Comparison of ENCODE assay signal across 20 mouse cellular contexts in genomic region chr7:143172914-143173547, GRCm38 (mm10).
DNase-seq lines count a peak whose midpoint lies in the region; ATAC-seq and TF ChIP-seq lines count a peak whose summit lies in the region.
"Had no signal": no experiment of that assay in that cellular context is flagged by ENCODE, and none has a peak within 500 bp of the region (broad histone marks: within the 10 kb centered on the region; RNA-seq: fewer than 3 reads in every experiment).

No protein-coding gene starts in this region.

- H3K4me1 ChIP-seq in embryonic facial prominence, embryonic 13.5 days = peaks cover 10% of the 10 kb centered on the region; the same call in 1 of the 2 replicates
- peaks cover 16% of the 10 kb centered on the region for H3K4me1 ChIP-seq in embryonic facial prominence, embryonic 10.5 days
- H3K4me1 ChIP-seq in CH12.LX (ENCODE audit: control insufficient read depth in 1 of 2, insufficient read depth in 2 of 2) = peaks cover 11 to 14% of the 10 kb centered on the region in 2 experiments; a peak in 3 of 4 replicates
- no peaks in the 10 kb centered on the region for H3K4me1 ChIP-seq in embryonic facial prominence, embryonic 14.5 days (ENCODE audit: control insufficient read depth, insufficient read depth, low read length)
- peaks cover 19% of the 10 kb centered on the region for H3K4me1 ChIP-seq in limb, embryonic 10.5 days

- H3K4me2 ChIP-seq in embryonic facial prominence, embryonic 13.5 days = no peak overlapping the region
- H3K4me2 ChIP-seq in CH12.LX (ENCODE audit: insufficient read depth, low read depth, poor library complexity, severe bottlenecking) = peak overlapping the region; percentile 45
- H3K4me2 ChIP-seq in embryonic facial prominence, embryonic 14.5 days (ENCODE audit: low read depth, low read length) = no peak overlapping the region
- H3K4me2 ChIP-seq: forebrain, embryonic 12.5 days; heart, embryonic 12.5 days; hindbrain, embryonic 12.5 days had no signal

- TF ChIP-seq CTCF in CH12.LX (conservative IDR thresholded peaks at IDR 0.05 in 1 of 2, IDR thresholded peaks at IDR 0.05 in 1 of 2; ENCODE audit: low read depth in 2 of 2, low read length in 2 of 2) = no peak

- H3K36me3 ChIP-seq in embryonic facial prominence, embryonic 13.5 days = no peaks in the 10 kb centered on the region
- H3K36me3 ChIP-seq in embryonic facial prominence, embryonic 10.5 days (replicated peaks) = no peaks in the 10 kb centered on the region
- no peaks in the 10 kb centered on the region for H3K36me3 ChIP-seq in CH12.LX (replicated peaks in 1 of 2; ENCODE audit: control insufficient read depth in 1 of 2, insufficient read depth in 1 of 2, low read length in 1 of 2)
- H3K36me3 ChIP-seq in embryonic facial prominence, embryonic 14.5 days (ENCODE audit: control insufficient read depth, insufficient read depth, low read length) = no peaks in the 10 kb centered on the region
- H3K36me3 ChIP-seq in limb, embryonic 10.5 days = no peaks in the 10 kb centered on the region
- H3K36me3 ChIP-seq: forebrain, embryonic 12.5 days; G1E; heart, embryonic 12.5 days; hindbrain, embryonic 12.5 days had no signal

- no peaks in the 10 kb centered on the region for H3K9me3 ChIP-seq in embryonic facial prominence, embryonic 13.5 days
- H3K9me3 ChIP-seq in embryonic facial prominence, embryonic 10.5 days = no peaks in the 10 kb centered on the region
- no peaks in the 10 kb centered on the region for H3K9me3 ChIP-seq in CH12.LX (replicated peaks; ENCODE audit: low read length)
- H3K9me3 ChIP-seq in embryonic facial prominence, embryonic 14.5 days (ENCODE audit: control insufficient read depth, low read length) = no peaks in the 10 kb centered on the region
- H3K9me3 ChIP-seq in limb, embryonic 10.5 days (replicated peaks) = no peaks in the 10 kb centered on the region
- H3K9me3 ChIP-seq: forebrain, embryonic 12.5 days; G1E; heart, embryonic 12.5 days; hindbrain, embryonic 12.5 days had no signal

- WGBS in embryonic facial prominence, embryonic 13.5 days = 56% methylated on average over 5 of the region's 5 CpGs
- 76% methylated on average over 5 of the region's 5 CpGs for WGBS in embryonic facial prominence, embryonic 10.5 days
- WGBS in embryonic facial prominence, embryonic 14.5 days = 58% methylated on average over 5 of the region's 5 CpGs
- WGBS in limb, embryonic 10.5 days = 73% methylated on average over 5 of the region's 5 CpGs

- H3K27me3 ChIP-seq in embryonic facial prominence, embryonic 13.5 days = no peaks in the 10 kb centered on the region
- H3K27me3 ChIP-seq in embryonic facial prominence, embryonic 10.5 days (replicated peaks; ENCODE audit: low read depth, poor library complexity, severe bottlenecking) = peaks cover 8% of the 10 kb centered on the region; the same call in 1 of the 2 replicates
- peaks cover 74% of the 10 kb centered on the region for H3K27me3 ChIP-seq in CH12.LX (replicated peaks)
- no peaks in the 10 kb centered on the region for H3K27me3 ChIP-seq in embryonic facial prominence, embryonic 14.5 days (replicated peaks; ENCODE audit: control insufficient read depth, insufficient read depth, low read length)
- no peaks in the 10 kb centered on the region for H3K27me3 ChIP-seq in limb, embryonic 10.5 days (ENCODE audit: low read depth, poor library complexity, severe bottlenecking)
- H3K27me3 ChIP-seq: forebrain, embryonic 12.5 days; heart, embryonic 12.5 days; hindbrain, embryonic 12.5 days had no signal

- TF ChIP-seq POLR2A in CH12.LX (IDR thresholded peaks at IDR 0.05; ENCODE audit: low read depth, low read length) = no peak

- no peak overlapping the region for H3K27ac ChIP-seq in embryonic facial prominence, embryonic 13.5 days
- no peak overlapping the region for H3K27ac ChIP-seq in embryonic facial prominence, embryonic 10.5 days (replicated peaks)
- no peak overlapping the region for H3K27ac ChIP-seq in CH12.LX (ENCODE audit: insufficient read depth, low read depth)
- no peak overlapping the region for H3K27ac ChIP-seq in embryonic facial prominence, embryonic 14.5 days (replicated peaks; ENCODE audit: low read depth, low read length)
- peak overlapping the region; percentile 58; the same call in 1 of the 2 replicates for H3K27ac ChIP-seq in limb, embryonic 10.5 days
- H3K27ac ChIP-seq: forebrain, embryonic 12.5 days; heart, adult 2 months; hindbrain, embryonic 12.5 days had no signal

- TF ChIP-seq EP300 in CH12.LX (IDR thresholded peaks at IDR 0.05; ENCODE audit: low read length) = no peak

- in situ Hi-C loops in CH12.LX (cut with MboI; ENCODE audit: low pct_ligation_motif_present, low pct_unique_long_range_greater_than_20kb, low sequenced_read_pairs) = no loop called here

- H3K79me2 ChIP-seq in CH12.LX (replicated peaks; ENCODE audit: control insufficient read depth, extremely low read depth, insufficient read depth, poor library complexity, severe bottlenecking) = no peaks in the 10 kb centered on the region

- DNase-seq in embryonic facial prominence, embryonic 10.5 days (ENCODE audit: low spot score) = no peak
- DNase-seq in CH12.LX (ENCODE audit: extremely low read depth) = peak; percentile 20
- DNase-seq in embryonic facial prominence, embryonic 14.5 days (ENCODE audit: low spot score) = peak; percentile 46
- DNase-seq in limb, embryonic 10.5 days (ENCODE audit: low spot score) = no peak
- no peak for DNase-seq in urinary bladder, postnatal 4 days (ENCODE audit: low spot score in 2 of 2)
- no peak for DNase-seq in cerebellum, postnatal 36 days
- DNase-seq: adrenal gland, adult 8-10 months; adrenal gland, postnatal 36 days; B cell, adult 2 months; cerebellum, adult 8-10 months; cerebellum, postnatal 14 days; gastrocnemius, postnatal 10 days; heart, adult 2 months had no signal

- no peak for TF ChIP-seq RAD21 in CH12.LX (IDR thresholded peaks at IDR 0.05; ENCODE audit: low read depth, low read length)

- ATAC-seq in embryonic facial prominence, embryonic 13.5 days (ENCODE audit: insufficient number of reproducible peaks, insufficient read depth, low FRiP score, low TSS enrichment, low read depth) = peak; percentile 62; the same call in 1 of the 2 replicates
- peak; percentile 51; the same call in 1 of the 2 replicates for ATAC-seq in embryonic facial prominence, embryonic 14.5 days (ENCODE audit: low read depth)
- ATAC-seq: forebrain, embryonic 16.5 days; hindbrain, embryonic 16.5 days had no signal

- H3K9ac ChIP-seq in embryonic facial prominence, embryonic 13.5 days = no peak overlapping the region
- no peak overlapping the region for H3K9ac ChIP-seq in CH12.LX (ENCODE audit: insufficient read depth, low read depth)
- no peak overlapping the region for H3K9ac ChIP-seq in embryonic facial prominence, embryonic 14.5 days (ENCODE audit: low read depth, low read length)
- H3K9ac ChIP-seq: forebrain, embryonic 12.5 days; heart, embryonic 12.5 days; hindbrain, embryonic 12.5 days had no signal

- no peak overlapping the region for H3K4me3 ChIP-seq in embryonic facial prominence, embryonic 13.5 days
- no peak overlapping the region for H3K4me3 ChIP-seq in embryonic facial prominence, embryonic 10.5 days
- H3K4me3 ChIP-seq in CH12.LX (replicated peaks in 1 of 3; ENCODE audit: low read depth in 2 of 3, low read length in 2 of 3, poor library complexity in 1 of 3) = no peak overlapping the region
- H3K4me3 ChIP-seq in embryonic facial prominence, embryonic 14.5 days (ENCODE audit: low read depth, low read length) = no peak overlapping the region
- no peak overlapping the region for H3K4me3 ChIP-seq in limb, embryonic 10.5 days
- H3K4me3 ChIP-seq: forebrain, embryonic 12.5 days; heart, adult 2 months; heart, embryonic 12.5 days; hindbrain, embryonic 12.5 days had no signal

- dilution Hi-C loops in CH12.LX (cut with MboI; ENCODE audit: extremely low pct_ligation_motif_present, extremely low pct_unique_long_range_greater_than_20kb, low sequenced_read_pairs) = no loop called here

TF ChIP-seq in CH12.LX, 34 proteins besides CTCF, POLR2A, EP300 and RAD21:
- TF ChIP-seq MAFK (IDR thresholded peaks at IDR 0.05; ENCODE audit: insufficient replicate concordance, low read length) = peak; percentile 96
- peak; percentile 41 for TF ChIP-seq IRF4 (IDR thresholded peaks at IDR 0.05; ENCODE audit: low read depth, low read length)
- TF ChIP-seq MYC (IDR thresholded peaks at IDR 0.05; ENCODE audit: low read depth, low read length) = no peak

Comparison
In these comparisons a context has a peak if more than half of its experiments do, and no peak if none do; other contexts are left out.
1. DNase-seq: peak in CH12.LX (single experiment) and embryonic facial prominence, embryonic 14.5 days (single experiment); none in embryonic facial prominence, embryonic 10.5 days (single experiment), limb, embryonic 10.5 days (single experiment), urinary bladder, postnatal 4 days (0 of 2) and cerebellum, postnatal 36 days (0 of 2).